Mouse (Mus musculus) inflammation-experienced regulatory T-cells, adult 6 months (primary cell): ENCODE measurements at regions not wholly inside any gene's neighbourhood (a gene's known extent, or its start where the extent isn't known, plus 50 kb on each side); places are given as distances from the start of the nearest gene placed in this dataset.

ENCODE experiments used
- ATAC-seq: one replicate; pipeline ENCODE4 v1.8.0; 2017

DNA sequence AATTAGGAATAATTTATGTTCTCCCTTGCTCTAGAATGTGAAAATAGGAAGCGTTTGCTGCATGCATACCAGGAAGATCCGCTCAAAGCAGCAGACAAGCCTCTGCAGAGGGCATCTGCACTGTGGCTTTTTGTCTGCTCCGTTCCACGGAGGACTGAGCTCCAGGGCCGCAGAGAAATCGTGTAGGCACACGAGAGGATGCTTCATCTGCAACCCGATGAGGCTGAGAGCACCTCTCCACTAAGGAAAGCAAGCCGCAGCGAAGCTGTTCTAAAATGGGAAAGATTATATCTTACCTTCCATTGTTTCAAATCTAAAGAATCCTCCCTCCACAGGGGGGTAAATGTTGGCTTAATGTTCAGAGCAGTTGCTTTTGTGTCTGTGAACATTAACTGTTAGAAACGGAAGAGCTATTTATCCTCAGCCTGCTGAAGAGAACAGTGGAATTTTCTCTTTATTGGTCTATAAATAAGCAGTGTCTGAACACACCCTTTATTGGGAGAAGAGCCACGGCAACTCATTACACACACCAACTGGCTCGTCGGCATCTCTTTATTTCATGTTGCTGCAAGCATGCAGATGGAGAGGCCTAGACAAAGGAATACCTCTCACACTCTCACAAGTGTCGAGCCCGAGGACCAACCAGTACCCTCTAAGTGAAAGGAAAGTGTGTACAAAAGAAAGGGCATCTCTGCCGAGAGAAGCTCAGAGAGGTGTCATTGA is 414.6 kb upstream of the Hnrnpa3 start:
- ATAC-seq: no peak

- ATAC-seq: no peak
These were observed 413.8 kb upstream of the Hnrnpa3 start for GRCm38 (mm10) chr2:75245256-75245655.

DNA sequence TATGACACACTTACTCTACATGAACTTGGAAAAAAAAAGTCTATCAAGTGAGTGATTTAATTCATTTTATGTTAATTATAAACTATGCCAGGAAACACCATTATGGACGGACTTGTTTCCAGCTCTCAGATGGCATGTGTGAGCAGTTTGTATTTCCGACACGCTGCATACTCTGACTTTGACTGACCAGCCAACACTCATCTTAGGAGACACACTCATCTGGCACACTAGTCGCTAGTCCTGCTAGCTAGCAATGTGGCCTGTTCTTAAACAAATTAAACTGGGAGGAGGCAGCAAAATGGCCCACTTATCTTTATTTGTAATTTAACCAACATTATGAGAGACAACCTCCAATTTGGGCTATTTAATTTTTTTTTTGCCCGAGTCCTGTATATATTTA is 413.4 kb upstream of the Hnrnpa3 start:
- ATAC-seq: no peak

DNA sequence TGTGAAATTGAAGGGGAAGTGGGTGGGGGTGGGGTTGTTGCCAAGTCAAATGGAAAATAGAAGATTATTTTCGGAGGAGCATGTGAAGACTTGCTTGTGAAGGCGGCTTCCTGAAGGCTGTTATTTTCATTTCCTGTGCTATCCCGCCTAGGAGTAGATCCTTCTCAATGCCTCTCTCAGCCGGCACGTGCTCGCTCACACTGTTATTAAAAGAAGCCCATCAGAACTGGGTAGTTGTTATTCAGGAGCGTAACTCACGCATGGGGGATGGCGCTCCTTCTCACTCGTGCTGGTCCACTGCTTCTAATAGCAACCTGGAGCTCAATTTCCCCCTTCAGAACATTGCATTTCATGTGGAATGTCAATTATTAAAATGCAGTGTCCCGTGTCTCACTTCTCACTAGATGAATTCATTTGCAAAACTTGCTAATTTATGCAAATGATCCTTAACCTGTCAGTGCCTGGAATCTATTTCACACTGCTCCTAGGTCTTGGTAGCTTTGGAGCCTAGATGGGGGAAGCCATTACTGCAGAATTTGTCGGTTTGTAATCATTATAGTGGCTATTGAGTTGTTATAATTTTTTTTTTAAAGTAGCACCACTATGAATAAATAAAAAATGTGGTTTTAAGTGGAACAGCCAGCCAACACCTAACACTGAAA is 412.8 kb upstream of the Hnrnpa3 start:
- ATAC-seq: no peak

DNA sequence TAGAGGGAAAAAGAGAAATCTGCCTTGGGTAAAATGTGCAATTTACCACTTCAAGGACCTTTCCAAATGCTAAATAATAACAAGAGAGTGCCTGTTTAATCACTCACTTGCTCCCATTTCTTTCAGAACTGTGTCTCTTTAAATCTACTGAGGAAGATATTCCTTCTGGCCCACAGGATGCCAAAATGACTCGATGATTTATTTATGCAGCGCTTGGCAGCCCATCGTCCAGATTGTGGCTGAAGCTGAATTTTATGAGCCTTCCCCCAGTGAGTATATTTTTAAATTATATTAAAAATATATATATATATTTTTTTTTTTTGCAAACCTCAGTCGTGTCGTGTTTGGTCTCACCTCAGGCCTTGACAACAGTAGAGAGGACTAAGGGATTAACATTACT is 410.8 kb upstream of the Hnrnpa3 start:
- ATAC-seq: no peak

- no peak for ATAC-seq
These were observed 408.6 kb upstream of the Hnrnpa3 start for GRCm38 (mm10) chr2:75250507-75250906.

GRCm38 (mm10) chr2:75252829-75253228 is 406.2 kb upstream of the Hnrnpa3 start:
- no peak for ATAC-seq

DNA sequence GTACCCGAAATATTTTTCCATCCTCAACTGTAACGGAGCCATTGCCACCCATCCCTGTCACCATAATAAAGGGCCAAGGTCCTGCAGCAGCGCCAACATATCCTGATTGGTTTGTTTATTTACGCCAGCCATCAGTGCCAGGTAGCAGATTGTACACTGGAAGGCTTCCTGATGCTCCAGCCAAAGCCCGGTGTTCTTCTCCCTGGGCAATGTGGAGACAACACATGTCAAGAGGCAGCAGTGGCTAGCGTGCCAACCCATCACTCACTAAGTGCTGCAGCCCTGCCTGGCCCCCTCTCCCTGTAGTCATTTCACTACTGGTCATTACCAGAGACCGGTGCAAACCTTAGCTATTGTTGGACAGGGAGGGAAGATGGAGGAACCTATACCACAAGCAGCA is 393.8 kb upstream of the Hnrnpa3 start:
- ATAC-seq: no peak

DNA sequence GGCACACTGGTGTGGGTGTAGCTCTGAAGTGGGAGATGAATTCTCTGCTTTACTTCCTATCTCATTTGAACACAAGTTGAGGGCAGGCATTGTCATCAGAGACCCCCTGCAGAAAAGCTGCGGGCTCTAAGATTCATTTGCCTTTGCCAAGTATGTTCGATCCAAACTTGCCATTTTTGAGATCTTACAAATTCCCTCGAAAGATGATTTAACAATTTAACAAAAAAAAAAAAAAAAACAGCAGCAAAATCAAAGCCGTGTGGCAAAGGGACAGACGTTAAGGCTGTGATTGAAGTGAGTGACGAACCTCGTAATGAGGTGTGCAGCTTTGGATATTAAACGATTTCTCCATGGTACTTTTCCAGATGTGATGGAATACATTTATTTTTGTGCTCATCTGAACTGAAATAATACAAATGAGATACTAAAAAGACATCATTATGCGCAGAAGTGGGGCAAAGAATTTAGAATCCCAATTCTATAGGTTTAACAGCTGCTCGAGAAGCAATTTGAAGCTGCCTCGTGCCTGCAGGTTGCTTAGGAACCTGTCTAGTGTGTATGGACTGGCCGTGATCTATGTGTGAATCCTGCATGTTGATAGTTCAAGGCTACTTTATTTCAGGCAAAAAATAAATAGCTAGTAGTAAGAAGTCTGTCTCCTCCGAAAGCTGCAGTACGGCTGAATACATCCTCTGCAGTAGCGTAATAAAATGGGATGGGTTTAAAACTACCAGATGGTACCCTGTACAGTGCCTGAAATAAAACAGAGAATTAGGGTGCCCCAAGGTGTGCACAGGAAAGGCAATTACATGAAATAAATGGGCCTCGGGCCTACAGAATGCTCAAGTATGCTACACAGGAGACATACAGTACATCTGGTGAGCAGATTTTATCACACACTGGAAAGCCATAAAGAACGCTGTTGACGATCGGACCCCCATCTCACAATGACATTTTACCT is 393.0 kb upstream of the Hnrnpa3 start:
- no peak for ATAC-seq

DNA sequence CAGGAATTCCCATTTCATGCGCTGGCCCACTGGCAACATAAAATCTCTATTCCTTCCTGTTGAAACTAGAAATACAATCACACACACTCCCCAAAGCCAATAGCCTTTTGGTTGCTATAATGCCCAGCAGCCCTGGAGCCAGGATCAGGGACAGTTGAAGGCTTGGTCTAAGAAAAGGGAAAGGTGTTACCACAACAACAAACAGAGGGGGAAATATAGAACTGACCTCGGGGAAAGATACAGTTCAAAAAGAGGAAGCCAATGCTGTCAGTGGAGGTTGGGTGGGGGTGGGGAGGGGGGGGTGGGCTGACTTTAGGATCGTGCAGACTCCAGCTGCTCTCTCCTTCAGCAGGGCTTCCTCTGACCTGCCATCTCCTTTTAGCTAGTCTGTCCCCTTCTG is 391.1 kb upstream of the Hnrnpa3 start:
- no peak for ATAC-seq

DNA sequence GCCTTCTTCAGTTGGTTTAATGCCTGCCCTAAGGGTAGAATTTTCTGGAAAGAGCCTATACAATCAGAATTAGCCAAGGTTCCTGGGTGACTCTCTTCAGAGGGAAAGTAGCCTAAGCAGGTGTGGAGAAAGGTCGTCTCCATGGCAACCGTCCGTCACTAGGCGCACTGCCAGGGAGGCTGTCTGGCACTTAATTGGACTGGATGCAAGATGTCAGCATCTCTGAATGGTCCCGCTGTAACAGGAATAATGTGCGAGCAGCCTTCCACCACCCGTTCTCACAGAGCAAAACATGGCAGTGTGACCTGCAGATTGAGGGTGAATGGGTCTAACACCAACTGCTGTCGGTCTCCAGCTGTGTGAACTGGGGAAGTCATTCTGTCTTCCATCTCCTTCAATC is 389.6 kb upstream of the Hnrnpa3 start:
- no peak for ATAC-seq

GRCm38 (mm10) chr2:75270115-75270514 is 388.9 kb upstream of the Hnrnpa3 start:
- no peak for ATAC-seq

DNA sequence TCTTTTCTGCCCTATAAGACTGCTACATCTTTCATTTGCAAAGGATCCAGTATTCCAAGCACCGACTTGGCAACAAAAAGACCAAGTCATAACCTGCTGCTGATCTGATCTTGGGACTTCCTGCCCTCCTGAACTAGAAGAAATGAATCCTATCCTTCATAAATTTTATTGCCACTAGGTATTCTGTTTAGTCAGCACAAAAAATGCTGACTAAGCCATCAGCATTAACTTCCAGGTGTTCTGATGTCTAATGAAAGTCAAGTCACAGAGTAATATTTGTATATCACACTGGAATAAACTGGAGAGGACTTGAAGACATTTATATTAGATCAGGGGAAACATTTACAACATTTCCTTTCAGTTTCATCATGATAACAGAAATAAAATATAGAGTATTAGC is 371.2 kb upstream of the Hnrnpa3 start:
- ATAC-seq: no peak

GRCm38 (mm10) chr2:75291674-75292073 is 367.4 kb upstream of the Hnrnpa3 start:
- no peak for ATAC-seq

DNA sequence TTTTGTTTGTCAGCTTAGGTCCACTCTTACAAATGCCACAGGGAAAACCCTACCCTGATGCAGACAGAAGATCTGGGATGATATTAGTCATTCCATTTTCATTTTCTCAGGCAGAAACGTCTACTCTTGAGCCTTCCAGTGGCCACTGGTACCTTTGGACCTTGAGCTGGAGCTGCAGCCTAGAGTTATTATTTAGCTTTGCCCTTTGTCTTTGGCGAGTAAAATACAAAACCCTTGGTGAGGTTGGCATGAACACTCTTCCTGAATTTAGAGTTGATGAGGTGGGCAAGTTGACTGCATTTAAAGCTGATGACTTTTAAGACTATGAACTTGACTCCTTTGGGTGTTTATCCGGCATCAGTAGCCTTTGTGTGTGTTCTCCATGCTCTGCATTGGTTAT is 352.2 kb upstream of the Hnrnpa3 start:
- no peak for ATAC-seq

DNA sequence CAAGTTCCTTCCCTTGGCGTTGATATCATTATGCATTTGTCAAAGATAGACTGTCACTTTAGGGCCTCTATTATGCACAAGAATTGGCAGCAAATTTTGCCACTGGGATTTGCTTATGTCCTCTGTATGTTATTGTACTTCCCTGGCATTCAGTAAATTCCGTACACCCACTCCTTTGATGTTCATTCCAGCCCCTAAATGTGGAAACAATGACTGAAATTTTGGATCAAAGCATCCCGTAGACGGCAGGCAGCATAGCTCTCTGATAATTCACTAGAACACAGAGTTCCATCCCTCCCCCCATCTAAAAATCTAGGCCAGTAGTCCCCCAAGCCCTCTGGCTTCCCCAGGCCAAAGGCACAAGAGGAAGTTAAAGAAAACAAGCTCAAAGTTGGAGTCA is 347.9 kb upstream of the Hnrnpa3 start:
- ATAC-seq: no peak

DNA sequence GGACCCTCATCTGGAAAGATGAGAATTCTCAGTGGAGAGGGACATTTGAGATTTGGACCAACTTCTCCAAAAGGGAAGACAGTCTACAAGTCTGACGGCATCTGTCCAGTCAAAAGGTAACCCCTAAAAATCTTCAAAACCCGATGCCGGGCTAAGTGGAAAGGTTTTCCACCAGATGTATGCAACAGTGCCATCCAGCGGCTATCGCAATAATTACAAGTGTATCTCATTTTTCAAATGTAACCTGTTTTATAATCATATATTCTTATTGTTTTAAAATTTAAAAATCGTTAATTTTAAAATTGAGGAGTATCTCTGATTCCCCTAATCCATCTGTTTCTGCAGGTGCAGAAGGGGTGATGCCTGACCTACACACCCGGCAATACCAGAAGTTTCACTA is 346.8 kb upstream of the Hnrnpa3 start:
- ATAC-seq: no peak

DNA sequence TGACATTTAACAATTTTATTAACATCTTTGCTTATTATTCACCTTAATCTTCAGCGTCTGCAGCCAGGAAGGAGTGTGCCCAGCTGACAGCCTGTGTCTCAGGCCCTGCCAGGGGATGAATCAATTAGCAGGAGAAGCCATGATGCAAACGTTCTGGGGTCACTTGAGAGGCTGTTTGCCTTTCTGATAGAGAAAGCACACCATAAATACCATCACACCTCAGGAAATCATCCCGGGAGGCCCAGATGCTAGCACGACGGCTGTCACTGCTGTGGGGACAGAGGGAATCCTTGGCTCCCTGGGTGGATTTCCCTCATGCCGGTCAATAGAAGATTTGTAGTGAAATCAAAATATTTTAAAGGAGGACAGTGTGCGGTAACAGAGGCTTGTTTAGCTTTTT is 343.7 kb upstream of the Hnrnpa3 start:
- no peak for ATAC-seq

DNA sequence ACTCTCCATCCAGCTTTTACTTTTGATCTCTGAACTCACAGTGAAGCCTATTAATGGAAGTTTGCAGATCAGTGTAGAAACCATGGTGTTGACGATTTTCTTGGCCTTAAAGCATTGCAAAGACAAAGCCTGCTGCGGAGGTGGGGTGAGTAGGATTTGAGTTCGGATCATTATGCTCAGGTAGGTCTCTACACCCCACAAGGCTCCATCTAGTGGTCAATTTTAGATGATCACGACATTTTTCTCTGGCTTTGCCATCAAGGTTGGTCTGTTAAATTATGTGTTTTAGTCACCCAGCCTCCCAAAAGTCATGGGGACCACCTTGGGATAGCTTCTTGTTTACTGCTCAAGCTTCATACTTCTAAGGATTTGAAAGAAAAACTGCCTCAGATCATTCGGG is 340.9 kb upstream of the Hnrnpa3 start:
- ATAC-seq: no peak

DNA sequence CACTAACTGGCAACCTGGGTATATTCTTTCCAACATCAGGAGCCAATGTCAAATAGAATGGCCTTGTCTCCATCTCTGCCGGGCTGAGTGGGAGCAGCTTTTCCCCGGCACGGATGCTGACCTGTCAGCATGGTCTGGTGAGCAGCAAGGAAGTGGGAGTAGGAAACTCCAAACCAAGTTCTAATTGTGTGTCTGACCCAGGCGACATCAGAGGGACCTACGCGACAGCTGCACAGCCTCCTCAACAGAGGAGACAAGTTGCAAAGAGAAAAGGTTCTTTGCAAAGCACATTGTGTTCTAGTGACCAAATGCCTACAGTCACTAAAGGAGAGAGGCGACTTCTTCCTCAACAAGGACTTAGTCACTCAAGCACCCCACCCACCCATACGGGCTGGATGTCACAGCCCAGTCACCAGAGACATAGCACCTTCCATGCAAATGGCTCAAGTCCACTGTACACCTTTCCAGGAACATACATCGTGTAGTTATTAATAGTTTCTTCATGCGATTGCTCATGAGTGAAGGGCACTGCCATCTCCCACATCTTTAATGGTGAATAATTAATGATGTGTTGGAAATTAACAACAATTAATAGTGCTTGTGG is 334.8 kb upstream of the Hnrnpa3 start:
- no peak for ATAC-seq

DNA sequence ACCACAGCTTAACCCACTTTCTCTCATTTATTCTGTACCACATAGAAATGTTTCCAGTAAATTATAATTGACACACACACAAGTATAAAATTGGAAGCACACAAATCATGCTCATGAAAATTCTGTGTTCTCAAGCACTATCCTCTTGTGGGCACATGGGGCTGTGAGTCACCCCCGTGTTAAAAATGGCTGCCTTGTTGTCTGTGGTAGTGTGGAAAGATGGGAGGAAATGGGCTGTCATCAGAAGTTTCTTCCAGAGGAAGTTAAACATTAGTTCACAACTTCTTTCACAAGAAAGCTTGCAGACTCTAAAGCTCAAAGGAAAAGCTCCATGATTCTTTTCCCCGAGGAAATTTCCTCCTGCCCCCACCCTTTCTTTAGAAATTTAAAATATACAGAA is 329.5 kb upstream of the Hnrnpa3 start:
- ATAC-seq: no peak

DNA sequence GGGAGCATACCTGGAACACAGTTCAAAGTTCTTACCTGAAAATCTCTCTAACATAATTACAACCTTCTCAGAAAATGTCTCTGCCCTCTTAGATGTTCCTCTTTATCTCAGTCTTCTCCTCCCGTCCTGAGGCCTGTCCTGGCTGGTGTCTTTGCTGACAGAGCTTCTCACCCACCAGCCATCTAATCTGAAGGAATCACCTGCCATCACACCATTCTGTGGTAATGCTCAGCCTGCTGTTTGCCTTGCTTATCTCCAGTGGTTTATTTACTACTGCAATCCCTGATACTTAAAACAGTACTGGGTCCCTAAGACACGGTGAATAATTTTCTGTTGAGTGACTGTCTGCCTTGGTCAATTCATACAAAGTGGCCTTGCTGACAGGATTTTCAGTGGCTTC is 317.8 kb upstream of the Hnrnpa3 start:
- ATAC-seq: no peak

GRCm38 (mm10) chr2:75341726-75342280 is 317.3 kb upstream of the Hnrnpa3 start:
- ATAC-seq: no peak
